Mouse (Mus musculus): ENCODE data around the gene Plcg1.

DNA sequence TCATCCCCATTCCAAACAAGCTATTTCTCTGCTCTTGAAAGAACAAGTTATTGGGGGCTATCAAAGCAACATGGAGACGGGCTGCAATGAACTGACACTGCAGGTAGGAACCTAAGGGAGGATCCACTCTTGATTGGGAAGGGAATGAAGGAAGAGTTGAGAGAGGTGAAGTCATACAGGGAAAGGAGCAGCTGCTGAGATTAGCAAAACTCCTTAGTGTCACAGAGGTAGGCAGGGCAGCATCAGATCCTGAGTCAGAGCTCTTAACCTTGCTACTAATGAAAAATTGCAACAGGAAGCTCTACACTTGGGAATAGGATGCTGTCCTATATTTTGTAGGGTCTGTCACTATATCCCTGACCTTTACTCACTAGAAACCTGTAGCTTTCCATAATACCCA is 69.9 kb downstream of the Plcg1 start:
- TF ChIP-seq POLR2A (IDR thresholded peaks at IDR 0.05; ENCODE audit: extremely low read depth, insufficient read depth, low read length) (no peak), CTCF (IDR thresholded peaks at IDR 0.05; ENCODE audit: extremely low read depth, insufficient read depth, low read length) (no peak)

Measured in cortical plate, adult 2 months (tissue).